Mouse (Mus musculus) urinary bladder, postnatal 14 days (tissue): ENCODE measurements at regions not wholly inside any gene's neighbourhood (a gene's known extent, or its start where the extent isn't known, plus 50 kb on each side); places are given as distances from the start of the nearest gene placed in this dataset.

ENCODE experiments used
- DNase-seq: peaks from one replicate; pipeline ENCODE4 v3.0.0; 2021; ENCODE audit warnings: low spot score

DNA sequence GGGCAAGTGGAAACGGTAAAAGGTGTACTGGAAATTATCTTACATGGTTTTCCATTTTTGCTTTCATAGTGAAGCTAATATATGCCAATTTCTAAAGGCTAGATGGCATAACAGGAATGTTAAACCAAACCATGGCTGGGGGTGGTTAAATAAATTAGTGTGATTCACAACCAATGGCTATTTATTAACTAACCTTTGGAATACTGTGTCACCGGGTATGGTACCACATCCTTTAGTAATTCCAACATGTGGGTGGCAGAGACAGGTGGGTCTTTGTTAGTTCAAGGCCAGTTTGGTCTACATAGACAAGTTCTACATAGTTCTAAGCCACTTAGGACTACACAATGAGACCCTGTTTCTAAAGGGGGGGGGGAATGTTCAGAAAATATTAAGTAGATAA lies 179.8 kb upstream of the Plxnc1 start:
- DNase-seq: no peak

DNA sequence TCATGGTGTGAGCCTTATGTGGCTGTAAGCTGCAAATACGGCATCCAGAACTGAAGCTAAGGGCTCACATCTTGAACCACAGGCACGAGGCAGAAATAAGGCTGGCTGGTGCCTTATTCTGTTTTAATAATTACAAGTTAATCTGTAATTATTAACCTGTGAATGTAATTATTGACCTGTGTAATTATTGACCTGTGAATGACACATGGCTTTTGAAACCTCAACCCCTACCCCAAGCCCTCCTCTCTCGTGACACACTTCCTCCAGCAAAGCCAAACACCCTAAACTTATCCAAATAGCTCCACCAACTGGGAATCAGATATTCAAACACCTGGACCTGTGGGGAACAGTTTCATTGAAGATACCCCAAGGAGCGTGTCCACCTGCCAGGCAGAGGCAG lies 175.4 kb upstream of the Plxnc1 start:
- DNase-seq: no peak

DNA sequence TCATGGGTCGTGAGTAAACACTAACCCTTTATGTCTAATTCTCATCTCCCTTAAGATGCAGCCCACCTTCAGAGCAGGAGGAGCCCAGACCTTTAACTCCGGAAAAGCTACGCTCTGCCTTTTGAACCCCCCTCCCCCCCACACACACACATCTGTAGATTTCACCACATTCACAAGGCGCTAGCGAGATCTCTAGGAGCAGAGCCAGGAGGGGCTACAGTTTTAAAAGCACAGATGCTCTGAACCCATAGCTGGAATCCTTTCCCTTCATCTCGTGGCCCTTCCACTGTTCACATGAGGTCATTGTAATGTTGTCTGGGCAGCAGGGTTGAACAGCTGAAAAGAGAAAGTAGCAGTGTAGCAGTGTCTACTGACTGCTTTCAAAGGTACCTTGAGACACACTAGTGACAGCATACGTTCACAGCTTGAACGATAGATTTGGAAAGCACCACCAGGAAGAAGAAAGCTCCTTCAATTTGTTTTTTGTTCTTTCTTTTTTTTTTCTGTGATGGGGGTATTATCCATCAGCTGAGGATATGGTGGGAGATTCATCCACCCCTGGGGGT lies 174.2 kb upstream of the Plxnc1 start:
- no peak for DNase-seq

DNA sequence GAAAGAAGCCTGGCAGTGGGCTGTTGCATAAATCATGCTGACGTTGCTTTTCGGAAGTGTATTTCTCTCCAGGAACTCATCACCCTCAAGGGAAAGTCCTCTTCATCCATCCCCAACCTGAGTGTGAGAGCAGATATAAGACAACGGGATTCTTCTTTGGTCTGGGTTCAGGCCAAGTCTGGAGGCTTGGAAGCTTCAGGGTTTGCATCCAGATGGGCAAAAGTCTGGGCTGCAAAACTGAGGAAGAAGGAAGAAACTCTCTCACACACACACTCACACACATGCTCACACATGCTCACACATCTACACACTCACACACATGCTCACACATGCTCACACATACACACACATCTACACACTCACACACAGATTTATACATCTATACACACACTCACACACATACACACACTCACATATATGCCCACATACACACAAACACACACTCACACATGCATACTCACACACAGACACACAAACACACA lies 173.1 kb upstream of the Plxnc1 start:
- DNase-seq: no peak

DNA sequence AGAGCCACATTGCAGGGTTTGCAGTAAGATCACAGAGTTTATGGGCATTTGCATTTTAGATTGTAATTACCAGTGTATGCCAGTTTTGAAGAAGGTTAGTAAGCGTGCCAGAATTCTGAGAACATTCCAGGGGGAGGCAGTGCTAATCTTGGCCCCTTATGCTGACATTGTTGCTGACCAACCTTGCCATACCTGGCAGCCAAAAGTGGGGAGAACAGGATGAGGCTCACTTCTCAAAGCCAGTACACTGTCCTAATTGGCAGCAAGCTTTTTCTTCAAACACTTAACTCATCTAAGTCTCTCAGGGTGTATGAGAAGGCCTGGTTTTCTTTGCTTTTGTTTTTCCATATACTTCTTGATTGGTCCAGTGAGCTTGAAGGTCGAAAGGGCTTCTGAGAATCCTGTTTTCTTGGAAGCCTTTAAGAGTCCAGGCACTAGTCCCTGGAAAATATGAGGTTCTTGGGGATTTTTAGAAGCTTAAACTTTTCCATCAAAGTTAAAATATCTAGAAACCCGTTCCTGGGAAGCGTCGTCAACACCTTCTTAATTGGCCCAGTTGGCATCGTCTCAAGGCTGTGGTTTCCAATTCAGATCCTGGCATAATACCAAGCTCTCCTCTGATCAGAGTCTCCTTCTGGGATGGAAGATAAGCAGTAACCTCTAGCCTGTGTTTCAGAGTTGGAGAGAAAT lies 172.6 kb upstream of the Plxnc1 start:
- no peak for DNase-seq

DNA sequence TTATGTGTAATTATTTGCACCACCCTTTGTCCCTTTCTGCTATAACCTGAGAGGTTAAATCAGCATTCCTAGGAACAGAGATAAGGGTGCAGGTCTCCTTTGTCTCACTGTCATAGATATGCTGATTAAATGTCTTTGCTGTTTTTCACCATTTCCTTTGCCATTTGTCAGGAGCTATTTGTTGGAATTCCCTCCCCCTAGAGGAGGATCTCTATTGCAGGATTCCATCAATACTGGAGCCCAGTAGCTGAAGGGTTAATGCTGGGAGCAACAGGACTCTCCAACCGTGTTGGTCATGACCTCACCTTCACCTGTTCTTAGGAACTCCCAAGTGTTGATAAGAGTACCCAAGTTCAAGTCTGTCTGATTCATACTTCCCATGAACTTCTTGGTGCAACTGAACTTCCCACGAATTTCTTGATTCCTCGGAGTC lies 172.0 kb upstream of the Plxnc1 start:
- no peak for DNase-seq

DNA sequence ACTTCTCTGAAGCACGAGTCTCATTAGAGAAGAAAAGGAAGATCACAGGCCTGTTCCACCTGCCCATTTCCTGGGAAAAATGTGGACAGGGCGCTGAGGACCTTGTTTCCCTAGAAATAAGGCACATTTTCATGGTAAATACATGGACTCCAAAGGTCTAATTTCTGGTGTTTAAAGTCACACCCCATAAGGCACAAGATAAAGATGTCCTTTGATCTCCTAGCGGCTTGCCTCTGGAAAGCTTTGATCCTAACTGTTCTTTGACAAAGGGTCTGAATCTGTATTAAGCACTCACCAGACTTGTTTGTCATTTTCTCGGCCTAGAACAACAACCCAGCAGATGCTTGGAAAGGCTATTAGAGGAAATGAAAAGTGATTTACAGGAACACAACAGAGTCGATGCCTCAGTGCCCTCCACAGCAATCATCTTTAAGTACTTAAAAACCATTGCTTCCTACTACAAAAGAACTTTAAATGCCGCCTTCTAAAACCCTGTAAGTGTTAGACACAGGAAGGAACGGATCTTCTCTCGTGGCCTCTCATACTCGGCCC lies 168.3 kb upstream of the Plxnc1 start:
- no peak for DNase-seq

DNA sequence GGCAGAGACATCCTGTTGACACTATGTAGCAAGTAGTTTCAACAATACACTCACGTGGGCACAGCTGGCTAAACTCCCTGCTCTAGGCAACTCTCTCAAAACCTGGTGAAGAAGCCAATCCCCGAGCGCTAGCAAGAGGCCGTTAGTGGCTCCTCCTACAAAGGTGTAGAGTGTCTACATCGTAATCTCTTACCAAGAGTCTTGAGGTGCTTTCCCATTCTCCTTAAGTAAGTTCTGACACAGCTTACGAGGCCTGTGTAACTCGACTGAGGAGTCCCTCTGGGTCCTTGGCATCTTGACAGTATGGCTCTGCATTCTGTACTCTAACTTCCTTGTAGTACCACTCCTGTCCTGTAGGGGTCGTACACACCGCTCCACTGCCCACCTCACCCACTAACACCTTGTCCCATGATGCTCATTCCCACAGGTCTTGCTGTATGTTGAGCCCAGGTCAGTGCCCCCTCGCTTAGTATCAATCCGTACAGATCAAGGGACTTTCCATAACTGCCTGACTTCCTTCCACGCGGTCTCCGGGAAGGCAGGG lies 167.7 kb upstream of the Plxnc1 start:
- no peak for DNase-seq

DNA sequence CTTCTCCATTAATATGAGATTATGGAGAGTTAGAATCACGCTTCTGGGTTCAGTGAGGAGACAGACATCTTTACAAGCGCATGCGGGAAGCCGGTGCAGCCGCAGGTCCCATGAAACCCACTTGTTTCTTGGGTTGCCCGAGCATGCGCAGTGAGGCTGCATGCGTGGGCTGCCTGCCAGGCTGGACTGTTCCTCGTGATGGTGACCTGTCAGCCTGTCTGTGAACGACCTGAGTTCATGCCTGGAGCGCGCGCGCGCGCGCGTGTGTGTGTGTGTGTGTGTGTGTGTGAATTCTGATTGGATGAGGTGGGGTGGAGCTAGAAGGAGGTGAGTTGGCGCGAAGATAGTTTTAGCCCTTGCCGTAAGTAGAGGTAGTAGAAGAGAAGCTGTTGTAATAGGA lies 166.2 kb upstream of the Plxnc1 start:
- DNase-seq: no peak

DNA sequence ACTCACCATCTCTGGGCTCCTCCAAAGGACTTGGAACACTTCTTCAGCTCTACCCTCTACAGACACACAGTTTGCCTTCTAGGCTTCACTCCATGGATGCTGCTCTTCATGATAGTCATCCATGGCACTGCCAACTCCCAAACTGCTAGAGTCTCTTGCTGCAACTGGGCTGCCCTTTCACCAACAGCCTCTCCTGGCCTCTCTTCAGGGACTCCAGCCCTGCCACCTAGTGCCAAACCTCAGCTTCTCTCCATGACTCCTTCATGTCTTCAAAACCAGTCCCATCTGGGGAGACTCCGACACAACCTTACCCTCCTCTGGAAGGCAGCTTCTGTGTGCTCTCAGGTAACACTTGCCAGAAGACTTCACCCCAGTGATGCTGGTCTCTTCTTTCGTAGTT lies 164.9 kb upstream of the Plxnc1 start:
- DNase-seq: no peak

DNA sequence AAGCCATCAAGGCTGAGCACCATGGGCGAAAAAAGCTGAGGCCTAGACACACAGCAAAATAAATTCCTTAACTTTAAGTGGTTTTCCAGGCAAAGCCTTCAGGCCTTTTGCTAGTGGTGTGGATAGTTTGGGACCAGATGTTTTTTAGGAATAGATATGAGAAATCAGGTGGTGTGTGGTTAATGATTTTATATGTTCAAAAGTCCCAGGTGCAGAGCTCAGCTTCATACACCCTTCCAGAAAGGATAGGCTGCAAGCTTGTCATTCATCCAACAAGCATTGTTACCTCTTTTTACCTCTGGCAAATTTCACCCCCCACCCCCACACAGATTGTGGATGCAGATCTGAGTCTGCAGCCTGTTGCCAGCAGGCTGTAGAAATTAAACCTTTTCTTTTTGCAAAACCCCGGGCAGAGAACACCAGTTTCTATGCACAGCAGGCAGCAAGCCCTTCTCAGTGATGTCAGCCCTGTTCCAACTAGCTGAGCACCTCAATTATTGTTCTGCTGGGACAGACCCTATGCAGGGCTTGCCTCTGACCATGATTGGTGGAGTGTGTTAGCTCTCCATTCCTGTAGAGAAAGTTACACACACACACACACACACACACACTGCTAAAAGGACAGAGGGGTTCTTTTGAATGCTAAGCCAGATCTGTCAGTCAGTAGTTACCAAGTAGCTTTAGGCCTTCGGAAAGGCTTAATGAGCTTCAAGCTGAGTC lies 163.1 kb upstream of the Plxnc1 start:
- no peak for DNase-seq

DNA sequence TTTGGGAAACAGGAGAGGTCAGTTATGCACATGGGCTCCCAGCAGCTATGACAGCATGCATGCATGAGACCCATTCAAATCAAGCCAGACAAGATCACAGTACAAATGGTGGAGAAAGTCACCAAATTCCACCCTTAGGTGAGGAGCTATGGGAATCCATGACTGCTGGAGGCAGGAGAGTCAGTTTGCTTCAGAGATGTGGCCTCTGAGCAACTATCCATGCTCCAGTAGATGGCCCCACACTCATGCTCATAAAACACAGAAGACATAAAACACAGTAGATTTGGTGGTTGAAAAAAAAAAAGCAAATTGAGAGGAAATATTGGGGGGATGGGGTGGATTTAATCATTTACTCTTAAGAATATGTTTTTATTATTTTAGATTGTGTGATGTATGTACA lies 159.2 kb upstream of the Plxnc1 start:
- DNase-seq: no peak

DNA sequence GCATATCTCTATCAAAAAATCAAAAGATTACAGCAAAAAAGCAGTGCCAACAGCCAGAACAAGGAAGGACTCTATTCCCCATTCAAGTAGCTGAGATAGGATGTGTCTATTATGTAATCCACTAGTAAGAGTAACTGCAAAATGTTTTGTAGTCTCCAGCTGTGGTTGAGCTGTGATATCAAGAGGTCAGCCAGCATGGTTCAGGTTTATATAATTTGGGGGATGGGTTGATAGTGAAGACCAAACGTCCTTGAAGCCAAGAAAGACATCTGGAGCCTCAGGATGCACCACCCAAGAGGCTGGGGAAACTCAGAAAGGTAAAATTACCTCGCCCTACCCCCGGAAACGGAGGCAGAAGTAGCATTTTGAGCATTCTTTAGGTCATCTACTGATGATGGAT lies 158.3 kb upstream of the Plxnc1 start:
- DNase-seq: no peak

DNA sequence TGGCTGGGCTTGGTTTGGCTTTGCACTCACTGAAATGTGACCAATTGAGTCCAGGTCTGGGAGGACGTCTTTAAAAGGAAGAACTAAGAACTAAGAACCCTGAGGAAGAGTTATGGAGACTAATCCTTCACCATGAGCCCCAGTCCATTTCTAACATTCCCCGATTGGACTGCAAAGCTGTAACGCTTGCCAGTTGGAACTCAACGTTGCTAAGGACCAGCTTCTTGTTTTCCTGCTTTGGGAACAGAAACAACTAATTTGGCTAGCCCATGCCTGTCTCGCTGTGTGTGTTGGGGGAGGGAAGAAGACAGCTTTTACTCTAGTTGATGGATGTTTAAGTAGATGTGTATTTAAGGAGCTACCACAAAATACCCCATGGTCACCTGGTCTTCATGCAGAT lies 155.3 kb upstream of the Plxnc1 start:
- peak; percentile 26 for DNase-seq

DNA sequence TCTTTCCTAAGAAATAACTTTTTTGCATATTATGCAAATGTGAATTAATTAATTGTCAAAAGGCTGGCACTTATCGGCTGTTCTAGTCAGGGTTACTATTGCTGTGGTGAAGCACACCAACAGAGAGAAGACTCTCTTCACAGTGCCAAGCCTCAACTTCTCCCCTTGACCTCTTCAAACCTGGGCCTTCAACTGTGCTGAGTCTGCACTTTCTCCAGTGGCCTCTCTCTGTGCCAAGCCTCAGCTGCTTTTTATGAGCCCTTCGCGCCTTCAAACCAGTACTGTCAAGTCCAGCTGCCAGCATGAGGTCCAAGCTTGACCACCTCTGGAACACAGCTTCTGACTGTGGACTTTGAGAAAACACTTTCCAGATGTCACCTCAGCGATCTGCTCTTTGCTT lies 151.2 kb upstream of the Plxnc1 start:
- DNase-seq: no peak

DNA sequence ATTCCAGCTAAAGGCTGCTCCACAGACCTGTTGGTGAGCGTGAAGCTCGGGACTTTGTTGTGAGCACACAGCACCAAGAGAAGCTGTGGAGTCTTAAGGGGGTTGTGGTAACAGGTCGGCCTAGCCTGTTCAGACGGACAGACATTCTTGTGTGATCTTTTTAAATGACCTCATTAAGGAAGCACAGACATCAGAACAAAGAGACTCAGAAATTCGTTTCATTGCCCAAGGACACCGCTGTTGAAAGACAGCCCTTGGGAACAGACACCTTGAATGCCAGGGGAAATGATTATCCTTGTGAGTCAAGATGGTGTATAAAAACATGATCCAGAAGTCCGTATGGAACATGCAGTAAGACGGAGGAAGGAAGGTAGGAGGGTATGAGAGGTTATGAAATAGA lies 150.1 kb upstream of the Plxnc1 start:
- no peak for DNase-seq

DNA sequence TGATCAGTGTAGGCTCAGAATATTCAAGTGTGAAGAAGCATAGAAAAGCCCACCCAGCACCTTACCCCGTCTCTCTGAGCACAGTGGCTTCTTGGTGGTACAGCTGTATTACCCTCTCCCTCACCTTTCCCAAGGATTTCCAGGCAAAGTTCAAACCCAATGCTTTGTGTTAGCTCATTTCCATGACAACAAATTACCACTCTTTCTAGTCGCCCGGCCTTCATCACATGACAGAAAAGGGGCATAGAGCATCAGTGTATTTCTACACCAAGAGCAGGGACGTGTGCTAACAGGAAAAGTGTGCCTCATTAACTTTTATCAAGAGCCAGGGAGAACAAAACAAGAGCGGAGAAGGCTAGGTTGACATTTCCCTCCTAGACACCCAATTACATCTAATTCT lies 148.6 kb upstream of the Plxnc1 start:
- DNase-seq: no peak

DNA sequence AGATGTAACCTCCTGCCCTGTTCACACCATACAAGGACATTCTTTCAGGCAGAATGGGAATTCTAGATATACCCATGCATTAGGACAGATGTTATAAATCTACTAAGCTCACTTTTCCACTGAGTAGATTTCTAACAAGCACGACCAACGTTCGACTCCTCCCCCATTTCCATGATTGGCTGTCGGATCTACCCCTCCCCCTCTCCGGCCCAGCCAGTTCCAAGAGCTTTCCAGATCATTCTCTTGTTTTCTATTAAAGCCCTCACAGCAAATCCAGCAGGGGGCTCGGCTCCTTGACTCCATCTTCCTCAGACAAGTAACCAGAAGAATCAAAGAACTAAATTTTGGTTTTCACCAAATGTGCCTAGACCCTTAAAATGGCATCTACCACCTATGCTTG lies 146.5 kb upstream of the Plxnc1 start:
- DNase-seq: no peak

DNA sequence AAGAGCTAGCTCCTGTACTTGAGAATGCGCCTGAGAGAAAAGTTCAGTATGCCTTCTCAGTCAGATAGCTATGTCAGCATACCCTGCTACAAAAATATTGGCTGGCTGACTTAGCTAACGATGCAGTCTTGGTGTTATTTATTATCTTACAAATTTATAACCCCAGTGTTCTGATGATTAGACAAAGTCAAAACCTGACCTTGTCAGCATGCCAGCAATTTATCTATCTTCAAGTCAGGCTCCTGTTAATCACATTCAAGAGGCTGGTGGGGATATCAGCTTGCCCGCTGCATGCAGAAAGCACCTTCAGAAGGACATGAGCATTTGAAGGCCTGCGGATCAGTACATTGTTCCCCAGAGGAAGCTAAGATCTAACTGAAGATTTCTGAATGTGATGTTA lies 146.0 kb upstream of the Plxnc1 start:
- no peak for DNase-seq

DNA sequence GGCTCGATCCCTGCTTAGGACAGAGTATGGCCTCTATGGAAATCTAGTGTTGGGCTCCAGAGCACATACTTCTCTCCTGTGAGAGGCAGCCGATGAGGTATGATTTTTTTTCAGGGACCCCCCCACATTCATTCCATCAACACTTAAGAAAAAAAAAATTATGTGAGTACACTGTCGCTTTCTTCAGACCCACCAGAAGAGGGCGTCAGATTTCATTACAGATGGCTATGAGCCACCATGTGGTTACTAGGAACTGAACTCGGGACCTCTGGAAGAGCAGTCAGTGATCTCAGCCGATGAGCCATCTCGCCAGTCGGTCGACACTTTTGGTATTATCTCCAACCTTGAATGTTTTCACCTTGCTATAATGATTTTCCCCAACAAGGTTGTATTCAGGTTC lies 145.4 kb upstream of the Plxnc1 start:
- DNase-seq: no peak

DNA sequence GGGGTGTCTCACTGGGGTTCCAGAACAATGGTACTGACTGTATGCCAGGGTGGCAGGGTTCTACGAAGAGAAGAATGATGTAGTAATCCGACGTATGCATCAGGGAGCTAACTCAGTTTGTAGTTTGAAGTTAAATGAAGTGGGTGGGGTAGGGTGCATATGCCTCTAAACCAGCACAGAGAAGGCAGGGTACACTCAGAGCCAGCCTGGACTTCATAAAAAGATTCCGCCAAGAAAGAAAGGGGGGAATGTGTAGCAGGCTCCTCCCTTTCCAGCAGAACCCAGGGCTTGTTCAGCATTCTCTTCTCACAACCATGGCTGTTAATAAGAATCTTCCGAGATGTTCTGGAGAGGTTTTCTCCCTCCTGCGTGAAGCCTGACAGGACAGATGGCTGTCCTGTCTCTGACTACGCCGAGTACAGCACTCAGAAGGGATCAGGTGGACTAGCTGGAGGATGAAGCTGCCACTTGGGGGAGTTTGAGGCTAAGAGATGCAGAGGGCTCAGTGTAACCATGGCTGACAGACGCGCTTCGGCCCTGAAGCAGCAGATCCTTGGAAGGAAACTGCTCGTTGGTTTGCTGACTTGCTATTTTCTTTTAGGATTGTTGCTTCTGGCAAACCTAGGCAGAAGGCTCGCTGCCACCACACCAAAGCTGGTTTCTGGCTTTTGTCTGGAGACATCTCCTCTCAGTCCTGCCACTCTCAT lies 143.4 kb upstream of the Plxnc1 start:
- peak; percentile 57 for DNase-seq

DNA sequence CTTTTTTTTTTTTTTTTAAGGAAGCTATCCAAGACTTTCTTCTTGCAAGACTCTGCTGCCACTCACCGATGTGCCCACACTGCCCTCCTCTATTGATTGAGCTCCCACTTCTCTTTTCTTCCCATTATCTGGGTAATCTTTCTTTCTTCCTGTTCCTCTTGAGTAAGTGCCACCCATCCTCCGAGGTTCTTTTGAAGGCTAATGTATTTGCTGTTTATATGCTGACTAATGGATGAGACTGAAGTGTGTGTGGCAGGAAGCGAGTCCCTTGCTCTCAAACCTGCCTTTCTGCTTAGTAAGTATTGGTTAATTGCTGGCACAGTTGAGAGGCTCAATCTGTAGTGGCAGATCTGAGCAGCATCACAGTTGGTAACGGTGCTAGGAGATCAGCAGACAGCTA lies 142.1 kb upstream of the Plxnc1 start:
- DNase-seq: no peak
